Mouse (Mus musculus): ENCODE data around the gene Casq2.

Casq2 gene

GRCm38 (mm10) chr3:102086283-102086682 is at the start of gene Casq2:
Gene Casq2, plus strand, starts transcription at chr3:102086415.
- DNase-seq (ENCODE audit: low read depth, low spot score) = no peak

DNA sequence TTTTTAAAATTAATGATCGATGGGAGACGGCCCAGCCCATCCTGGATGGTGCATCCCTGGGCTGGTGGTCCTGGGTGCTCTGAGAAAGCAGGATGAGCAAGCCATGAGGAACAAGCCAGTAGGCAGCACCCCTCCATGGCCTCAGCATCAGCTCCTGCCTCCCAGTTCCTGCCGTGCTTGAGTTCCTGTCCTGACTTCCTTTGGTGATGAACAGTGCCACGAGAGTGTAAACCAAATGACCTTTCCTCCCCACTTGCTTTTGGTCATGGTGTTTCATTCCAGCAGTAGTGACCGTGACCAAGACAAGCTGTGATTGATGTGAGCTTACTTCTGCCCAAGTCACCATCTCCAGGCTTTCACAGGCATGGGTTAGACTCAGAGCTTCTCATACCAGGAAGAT is 48.4 kb upstream of the Casq2 start:
- no peak for DNase-seq (ENCODE audit: low read depth, low spot score)

GRCm38 (mm10) chr3:102038608-102039007 is 47.6 kb upstream of the Casq2 start:
- DNase-seq (ENCODE audit: low read depth, low spot score) = no peak

DNA sequence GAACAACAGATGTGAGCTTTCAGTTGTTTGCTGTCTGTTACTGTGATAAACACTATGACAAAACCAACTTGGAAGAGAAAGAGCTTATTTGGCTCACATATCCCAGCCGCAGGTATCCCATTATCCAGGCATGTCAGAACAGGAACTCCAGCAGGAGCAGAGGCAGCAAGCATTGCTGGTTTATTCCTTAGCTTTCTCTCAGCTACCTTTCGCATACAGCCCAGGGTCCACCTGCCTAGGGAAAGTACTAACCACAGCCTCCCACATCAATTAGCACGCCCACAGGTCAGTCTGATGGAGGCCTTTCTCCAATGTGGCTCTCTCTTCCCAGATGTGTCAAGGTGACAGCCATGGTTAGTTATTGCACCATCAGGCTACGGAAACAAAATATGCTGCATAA is 44.6 kb upstream of the Casq2 start:
- no peak for DNase-seq (ENCODE audit: low read depth, low spot score)

DNA sequence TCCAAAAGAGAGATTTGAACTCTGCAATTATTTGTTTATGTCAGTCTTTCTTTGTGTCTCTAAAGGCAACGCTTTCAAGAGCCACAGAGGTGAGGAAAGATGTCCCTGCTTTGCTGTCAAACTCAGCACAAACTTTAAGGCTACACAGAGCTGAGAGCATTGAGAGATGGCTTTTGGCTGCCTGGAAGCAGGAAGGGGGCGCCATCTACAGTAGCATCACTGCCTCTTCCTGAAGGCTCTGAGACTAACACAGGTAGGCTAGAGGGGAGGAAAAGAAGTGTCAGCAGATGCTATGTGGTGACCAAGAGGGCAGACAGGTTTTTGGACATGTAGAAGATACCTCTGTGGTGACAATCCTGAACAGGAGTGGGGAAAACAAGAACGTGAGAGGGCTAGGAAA is 41.1 kb upstream of the Casq2 start:
- no peak for DNase-seq (ENCODE audit: low read depth, low spot score)

- DNase-seq (ENCODE audit: low read depth, low spot score) = no peak
These were observed 38.7 kb upstream of the Casq2 start for GRCm38 (mm10) chr3:102047532-102047931.

DNA sequence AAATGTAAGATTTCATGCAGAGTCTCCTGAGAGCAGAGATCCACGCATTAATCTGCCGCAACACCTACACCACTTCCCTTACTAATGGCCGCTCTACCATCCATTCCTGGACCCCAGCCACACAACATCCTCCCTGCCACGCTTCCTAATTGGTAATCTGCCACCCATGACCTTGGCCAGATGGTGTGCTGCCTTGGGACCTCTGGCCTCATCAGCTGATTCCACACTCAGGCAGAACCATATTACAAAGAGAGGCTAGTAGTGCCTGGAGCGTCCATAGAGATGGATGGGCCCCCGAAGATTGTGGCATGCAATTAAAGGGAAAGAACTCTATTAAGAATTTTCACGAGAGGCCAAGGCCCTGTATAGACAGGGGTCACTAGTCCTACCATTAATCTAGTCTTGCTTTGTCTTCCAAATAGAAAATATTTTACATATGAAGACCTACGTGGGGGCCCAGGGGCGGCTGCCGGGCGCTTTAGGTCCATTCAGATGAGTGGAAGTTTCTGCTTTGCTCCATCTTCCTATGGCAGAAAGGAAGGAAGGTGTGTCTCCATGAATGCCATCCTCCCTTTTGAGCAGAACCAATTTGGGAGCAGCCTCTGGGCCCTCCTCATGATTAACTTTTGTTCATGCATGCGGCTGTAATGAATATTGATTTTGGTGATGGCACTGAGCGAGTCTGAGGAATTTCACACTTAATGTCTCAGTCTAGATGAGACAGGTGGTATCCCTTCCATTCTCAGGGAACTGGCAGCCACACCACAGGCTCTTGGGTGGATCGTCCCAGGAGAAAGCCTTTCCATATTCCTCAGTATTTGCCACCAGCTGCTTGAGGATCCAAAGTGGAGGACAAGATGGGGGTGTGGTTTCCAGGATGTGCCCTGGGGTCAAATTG is 36.8 kb upstream of the Casq2 start:
- no peak for DNase-seq (ENCODE audit: low read depth, low spot score)

GRCm38 (mm10) chr3:102052036-102052435 is 34.2 kb upstream of the Casq2 start:
- no peak for DNase-seq (ENCODE audit: low read depth, low spot score)

GRCm38 (mm10) chr3:102053293-102053692 is 32.9 kb upstream of the Casq2 start:
- no peak for DNase-seq (ENCODE audit: low read depth, low spot score)

DNA sequence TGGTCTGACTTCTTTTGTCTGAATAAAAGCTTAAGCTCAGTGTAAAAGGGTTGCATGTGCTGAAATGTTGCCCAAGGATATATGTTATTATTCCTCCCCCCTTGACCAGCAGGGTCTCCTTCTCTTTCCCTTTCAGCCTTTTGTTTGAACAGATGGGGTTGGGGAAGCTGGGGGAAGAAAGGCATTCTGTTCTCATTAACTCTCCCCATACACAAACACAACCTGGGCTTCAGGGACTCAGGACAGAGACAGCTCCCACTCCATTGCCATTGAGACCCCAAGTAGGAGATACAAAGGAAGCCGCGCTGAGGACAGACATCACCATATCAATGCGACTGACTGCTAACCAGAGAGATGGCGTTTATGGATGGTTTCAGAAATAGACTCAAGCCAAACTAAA is 30.3 kb upstream of the Casq2 start:
- DNase-seq (ENCODE audit: low read depth, low spot score) = no peak

GRCm38 (mm10) chr3:102060065-102060464 is 26.1 kb upstream of the Casq2 start:
- DNase-seq (ENCODE audit: low read depth, low spot score) = no peak

DNA sequence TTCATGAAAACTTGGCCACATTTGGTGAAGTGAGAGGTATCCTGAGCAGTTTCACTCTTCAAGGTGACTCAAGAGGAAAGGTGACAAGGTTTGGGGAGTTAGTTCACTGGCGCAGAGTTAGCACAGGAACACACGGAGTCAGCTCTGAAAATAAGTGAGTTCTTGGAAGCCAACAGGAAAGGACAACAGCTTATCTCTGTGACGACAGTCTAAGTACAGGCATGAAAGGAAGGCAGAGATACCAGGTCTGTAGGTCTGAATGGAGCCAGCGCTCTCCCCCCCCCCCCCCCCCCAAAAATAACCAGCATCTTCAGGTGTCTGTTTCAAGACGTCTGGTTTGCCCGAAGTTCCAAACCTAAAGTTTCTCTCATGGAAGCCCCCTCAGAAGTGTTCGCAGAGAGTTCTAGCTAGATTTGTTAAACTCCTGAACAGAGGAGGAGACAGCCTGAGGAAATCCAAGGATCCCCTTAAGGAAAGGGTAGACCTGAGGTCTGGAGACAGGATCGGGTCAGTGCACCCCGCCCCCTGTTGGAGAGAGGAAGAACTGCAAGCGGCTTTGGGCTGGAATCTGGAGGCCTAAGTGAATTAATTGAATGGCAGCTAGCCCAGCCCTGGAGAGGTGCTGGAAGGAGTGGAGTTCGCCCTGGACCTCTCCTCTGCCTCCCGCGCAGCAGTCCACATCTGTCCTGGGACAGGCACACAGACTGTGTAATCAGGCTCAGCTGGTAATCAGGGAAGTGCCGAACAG is 24.1 kb upstream of the Casq2 start:
- no peak for DNase-seq (ENCODE audit: low read depth, low spot score)

DNA sequence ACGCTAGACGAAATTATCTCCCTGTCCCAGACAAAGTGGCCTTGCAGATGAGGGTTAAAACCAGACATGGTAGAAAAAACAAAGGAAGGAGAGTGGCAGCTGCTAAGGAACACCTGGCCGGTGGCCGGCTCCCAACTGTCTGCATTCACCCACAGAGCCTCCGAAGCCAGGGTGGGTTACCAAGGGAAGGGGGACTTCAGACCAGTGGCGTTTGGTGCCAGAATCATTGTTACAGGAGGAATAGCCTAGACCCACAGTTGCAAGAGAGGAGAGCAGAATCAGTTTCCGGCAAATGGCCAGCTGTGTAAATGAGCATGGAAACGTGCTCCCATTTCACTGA is 23.6 kb upstream of the Casq2 start:
- DNase-seq (ENCODE audit: low read depth, low spot score) = no peak

- no peak for DNase-seq (ENCODE audit: low read depth, low spot score)
These were observed 22.7 kb upstream of the Casq2 start for GRCm38 (mm10) chr3:102063273-102064120.

GRCm38 (mm10) chr3:102064566-102064965 is 21.6 kb upstream of the Casq2 start:
- DNase-seq (ENCODE audit: low read depth, low spot score) = no peak

GRCm38 (mm10) chr3:102067306-102067705 is 18.9 kb upstream of the Casq2 start:
- no peak for DNase-seq (ENCODE audit: low read depth, low spot score)

GRCm38 (mm10) chr3:102067861-102068260 is 18.4 kb upstream of the Casq2 start:
- no peak for DNase-seq (ENCODE audit: low read depth, low spot score)

DNA sequence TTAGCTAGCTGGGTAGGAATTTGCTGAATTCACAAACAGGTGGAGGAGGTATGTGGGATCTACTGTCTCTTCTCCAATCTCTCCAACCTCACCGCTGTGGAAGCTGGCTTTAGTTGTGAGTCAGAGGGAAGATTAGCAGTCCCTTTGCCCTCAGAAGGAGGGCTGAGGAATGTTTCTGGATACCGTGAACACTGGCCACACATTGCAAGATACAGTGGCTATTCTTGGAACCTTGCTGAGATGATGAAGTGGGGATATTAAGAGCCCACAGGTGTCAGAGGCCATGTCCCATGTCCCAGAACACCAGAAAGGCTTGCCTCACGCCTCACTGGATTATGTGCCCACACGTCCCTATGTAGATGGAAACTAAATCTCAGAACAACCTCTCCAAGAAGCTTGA is 17.0 kb upstream of the Casq2 start:
- no peak for DNase-seq (ENCODE audit: low read depth, low spot score)

- DNase-seq (ENCODE audit: low read depth, low spot score) = no peak
These were observed 16.5 kb upstream of the Casq2 start for GRCm38 (mm10) chr3:102069686-102070085.

- no peak for DNase-seq (ENCODE audit: low read depth, low spot score)
These were observed 15.9 kb upstream of the Casq2 start for GRCm38 (mm10) chr3:102070360-102070759.

GRCm38 (mm10) chr3:102071016-102071415 is 15.2 kb upstream of the Casq2 start:
- DNase-seq (ENCODE audit: low read depth, low spot score) = peak; percentile 64

GRCm38 (mm10) chr3:102079413-102079812 is 6.8 kb upstream of the Casq2 start:
- DNase-seq (ENCODE audit: low read depth, low spot score) = no peak

Data from telencephalon, adult 2 months (tissue).